Mouse (Mus musculus) T-cell, adult 2 months (primary cell): Measurements from ENCODE around the gene Rabgap1l.
"Not testable (repeated sequence)": the region's sequence is repeated elsewhere in the genome, so short reads cannot be mapped to it uniquely, and the experiment has no call there.

Experiments
- DNase-seq: peaks from one replicate; pipeline ENCODE4 v3.0.0; 2022; ENCODE audit warnings: low spot score

Rabgap1l gene

DNA sequence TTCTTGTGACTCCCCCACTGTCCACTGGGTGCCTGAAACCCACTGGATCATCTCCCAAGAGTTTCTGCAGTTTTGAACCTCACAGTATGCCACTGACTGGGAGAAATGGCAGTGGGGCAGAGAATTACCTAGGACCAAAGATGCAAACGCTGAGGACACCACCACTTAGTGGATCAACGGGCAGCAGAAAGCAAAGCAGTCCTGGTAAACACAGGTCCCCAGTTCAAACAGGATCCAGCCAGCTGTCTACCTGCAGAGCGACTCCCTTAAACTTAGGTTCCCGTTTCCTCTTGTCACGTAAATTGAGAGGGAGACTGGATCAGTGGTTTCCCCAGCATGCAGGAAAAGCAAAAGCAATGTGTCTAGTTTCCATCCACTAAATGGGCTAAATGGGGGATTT is 483.1 kb downstream of the Rabgap1l start:
- DNase-seq, result no peak

DNA sequence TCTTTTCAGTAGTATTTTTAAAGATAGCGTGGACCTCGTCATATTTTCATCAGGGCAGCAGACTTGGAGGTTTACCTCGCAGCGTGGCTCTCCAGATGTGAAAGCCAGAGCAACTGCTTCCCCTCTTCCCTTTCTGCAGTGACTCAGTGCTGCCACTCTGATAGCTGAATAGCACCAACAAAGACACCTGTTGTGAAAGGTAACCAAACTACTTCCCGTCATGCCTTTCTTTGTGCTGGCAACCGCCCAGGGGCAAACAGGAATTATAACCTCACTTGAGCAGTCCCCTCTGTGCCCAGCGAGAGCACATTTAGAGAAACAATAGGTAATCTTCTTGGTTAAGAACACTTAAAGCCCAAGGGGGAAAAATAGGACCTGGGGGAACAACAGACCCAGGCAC is 484.0 kb downstream of the Rabgap1l start:
- peak; percentile 74 for DNase-seq

DNA sequence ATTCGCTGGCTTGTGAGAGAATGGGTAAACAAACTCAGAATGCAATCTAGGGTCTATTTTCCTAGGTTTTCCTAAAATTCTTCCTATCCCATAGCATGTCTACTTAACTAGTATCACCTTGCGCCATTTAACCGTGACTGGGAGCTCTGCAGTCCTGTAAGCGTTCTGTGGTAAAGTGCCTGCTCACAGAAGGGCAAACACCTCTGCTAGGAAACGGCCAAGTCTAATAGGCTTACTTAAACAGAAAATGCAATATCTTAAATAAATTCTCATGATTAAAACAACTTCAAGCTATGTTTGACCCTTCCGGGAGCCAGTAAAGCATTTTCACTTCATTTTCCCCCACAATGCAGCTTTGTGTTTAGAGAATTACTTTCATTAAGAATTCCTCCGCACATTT is 484.5 kb downstream of the Rabgap1l start:
- no peak for DNase-seq

DNA sequence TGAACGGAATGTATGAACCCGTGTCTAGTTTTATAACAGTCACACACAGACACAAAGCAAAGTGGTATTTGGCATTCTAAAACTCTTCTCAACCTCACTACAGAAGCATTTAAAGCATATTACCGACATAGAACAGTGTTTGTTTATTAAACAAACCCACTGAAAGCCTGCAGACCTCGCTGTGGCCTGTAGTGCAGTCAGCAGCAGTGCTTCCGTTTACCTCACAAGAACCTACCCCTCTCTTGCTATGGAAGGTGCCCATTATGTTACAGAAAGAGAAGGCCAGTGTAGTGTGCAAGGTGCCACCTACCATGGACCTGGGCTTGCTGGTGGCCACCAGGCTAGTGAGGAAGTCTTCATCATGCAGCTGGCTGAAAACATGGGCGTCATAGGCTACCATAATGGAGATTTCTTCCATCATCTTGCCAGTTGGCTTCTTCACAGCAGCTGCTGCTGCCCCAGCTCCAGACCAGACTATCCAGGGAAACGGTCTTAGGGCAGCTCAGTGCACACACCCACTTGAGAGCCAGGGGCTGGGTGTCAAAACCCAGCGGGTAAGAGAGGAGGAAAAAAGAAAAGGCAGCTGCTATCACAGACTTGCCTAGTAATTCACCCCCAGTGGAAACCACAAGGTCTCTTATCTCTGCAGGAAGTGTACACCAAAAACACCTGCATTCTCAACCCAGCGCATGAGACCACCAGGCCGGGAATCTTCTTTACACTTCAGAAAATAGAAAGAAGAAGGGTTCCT is 486.0 kb downstream of the Rabgap1l start:
- peak; percentile 67 for DNase-seq

DNA sequence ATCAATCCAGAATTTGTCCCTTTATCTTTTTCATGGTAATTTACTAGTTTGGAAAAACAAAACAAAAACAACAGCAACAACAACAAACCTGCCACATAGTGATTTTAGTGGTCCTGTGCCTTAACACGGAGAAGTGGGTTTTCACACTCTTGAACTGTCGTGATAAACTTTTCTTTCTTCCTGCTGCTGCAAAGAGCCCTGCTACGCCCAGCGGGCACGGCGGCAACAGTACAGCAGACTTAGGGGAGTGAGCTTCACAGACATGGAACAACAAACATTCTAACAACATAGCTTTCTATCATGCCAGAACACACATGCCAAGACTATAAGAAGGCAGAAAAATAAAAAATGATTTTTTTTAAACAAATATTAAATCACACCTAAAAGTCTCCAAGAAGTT is 486.7 kb downstream of the Rabgap1l start:
- DNase-seq, result peak; percentile 44

- no peak for DNase-seq
Observed at GRCm38 (mm10) chr1:160305826-160306225, 487.2 kb downstream of the Rabgap1l start.

DNA sequence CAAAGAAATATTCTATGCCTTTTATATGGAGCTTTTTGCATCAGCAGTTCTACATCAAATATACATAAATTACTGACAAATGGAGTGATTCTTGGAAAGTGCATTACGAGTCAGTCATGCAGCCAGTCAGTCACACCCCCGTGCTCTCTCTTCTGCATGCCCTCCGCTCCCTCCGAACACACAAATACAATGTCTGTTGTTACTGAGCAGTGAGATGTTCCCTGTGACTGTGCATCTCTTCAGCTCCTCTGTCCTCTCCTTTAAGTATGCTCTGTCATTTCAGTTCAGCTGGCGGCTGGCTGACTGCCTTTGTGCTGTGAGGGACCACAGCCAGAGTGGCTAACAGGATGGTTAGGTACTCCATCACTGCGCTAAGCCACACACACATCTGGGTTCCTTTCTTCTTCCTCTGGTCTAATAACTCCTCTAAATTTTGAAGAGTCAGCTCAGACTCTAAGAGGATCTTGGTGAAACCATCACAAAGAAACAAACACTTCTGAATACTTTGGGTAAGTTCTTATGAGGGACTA is 488.0 kb downstream of the Rabgap1l start:
- DNase-seq, result no peak

DNA sequence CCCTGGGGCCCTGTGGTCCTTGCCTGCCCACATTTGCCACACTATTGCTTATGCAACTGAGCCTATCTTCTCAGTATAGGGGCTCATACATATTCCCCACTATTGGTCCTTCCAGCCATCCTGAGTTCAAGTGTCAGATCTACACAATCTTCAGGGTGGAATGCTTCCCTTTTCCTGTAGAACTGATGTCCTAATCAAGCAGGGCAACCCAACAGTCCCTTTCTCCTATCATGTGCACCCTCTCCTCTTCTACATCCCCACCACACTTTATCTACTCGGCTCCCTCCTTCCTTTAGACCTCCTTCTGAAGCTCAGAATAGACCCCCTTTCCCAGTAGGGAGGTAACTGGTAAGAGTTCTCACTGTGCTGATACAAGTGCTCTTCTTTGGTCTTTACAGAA is 490.7 kb downstream of the Rabgap1l start:
- no peak for DNase-seq

DNA sequence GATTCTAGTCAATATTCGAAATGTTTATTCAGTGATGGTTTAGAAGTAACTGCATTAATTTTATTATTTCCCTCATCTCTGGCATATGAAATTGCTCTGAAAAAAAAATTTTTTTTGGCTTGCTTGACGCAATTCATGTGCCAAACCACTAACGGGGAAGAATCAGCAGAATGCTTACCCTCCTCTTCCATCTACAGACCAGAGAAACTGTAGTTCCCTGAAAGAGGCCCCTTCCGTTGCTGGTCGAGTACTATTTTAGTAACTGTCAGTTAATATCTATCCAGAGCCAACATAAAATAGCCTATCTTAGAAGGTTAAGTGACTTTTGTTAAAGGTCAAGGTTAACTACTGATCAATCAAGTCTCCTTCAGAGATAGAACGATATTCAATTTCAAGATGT is 491.9 kb downstream of the Rabgap1l start:
- no peak for DNase-seq

DNA sequence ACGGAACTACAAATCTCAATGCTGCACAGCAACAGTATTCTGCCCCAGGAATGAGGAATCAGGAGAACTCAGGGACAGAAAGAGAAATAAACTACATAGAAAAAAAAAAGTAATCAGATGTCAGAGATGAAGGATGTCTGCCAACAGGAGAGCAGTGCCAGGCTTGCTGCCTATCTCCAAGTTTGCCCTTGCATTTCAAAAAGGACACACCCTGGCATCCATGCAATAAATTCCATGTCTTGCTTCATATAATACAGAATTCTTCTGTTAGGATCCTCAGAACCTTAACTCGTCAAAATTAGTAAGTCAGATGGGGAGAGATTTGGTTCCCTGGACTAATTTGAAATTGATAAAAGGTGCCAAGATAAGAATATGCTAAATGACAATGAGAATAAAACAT is 492.3 kb downstream of the Rabgap1l start:
- DNase-seq, result no peak

DNA sequence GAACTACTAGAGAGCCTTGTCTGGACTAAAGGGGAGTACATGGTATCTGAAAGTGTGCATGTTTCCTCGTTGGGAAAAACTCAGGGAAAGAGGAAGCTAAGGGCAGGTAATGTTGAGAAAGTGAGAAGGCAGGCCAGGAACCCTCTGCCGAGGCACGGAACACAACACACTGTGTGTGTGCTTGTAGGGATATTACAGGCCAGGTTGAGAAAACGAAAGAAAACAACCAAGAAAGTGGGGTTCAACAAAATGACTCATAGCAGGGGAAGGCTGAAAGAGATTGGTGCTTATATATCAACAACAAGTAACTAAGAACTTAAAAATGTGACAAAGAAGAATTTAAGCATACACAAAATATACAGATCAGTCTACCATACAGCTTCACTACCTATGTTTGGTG is 493.0 kb downstream of the Rabgap1l start:
- DNase-seq, result no peak

GRCm38 (mm10) chr1:160298893-160299292 is 494.1 kb downstream of the Rabgap1l start:
- no peak for DNase-seq

DNA sequence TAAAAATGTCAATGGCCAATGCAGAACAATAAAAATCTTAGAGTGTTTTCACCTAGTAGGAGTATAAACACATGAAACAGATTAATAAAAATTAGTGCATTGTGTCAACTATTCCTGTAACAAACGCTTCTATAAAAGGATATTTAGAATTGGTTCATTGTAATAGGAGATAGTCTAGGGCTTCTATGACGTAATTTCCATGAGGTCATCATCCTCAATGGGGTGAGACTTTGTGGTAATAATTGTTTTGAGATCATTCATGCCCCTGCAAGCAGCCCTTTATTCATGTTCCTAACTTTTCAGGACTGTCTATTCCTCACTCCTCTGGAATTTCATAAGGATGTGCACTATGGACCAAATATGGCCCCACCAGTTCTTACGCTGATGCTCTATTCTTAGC is 495.3 kb downstream of the Rabgap1l start:
- no peak for DNase-seq

- DNase-seq, result no peak
Observed at GRCm38 (mm10) chr1:160295323-160295722, 497.7 kb downstream of the Rabgap1l start.

DNA sequence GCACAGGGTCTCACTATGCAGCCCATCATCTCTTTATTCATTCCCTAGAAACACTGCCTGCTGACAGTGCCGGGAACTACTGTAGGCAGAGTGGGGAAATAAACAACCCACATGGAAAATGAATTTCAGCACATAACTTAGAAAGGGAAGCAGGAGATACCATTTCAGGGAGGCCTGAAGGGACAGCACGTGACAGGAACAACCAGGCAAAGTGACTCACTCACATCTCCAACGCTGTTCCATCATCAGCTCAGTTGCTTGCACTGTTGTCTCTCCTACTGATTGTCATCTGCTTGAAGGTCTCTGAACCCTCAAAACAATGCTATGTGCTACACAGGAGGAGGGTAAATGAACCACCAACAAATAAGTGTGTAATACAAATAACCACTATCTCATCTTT is 499.5 kb downstream of the Rabgap1l start:
- no peak for DNase-seq

DNA sequence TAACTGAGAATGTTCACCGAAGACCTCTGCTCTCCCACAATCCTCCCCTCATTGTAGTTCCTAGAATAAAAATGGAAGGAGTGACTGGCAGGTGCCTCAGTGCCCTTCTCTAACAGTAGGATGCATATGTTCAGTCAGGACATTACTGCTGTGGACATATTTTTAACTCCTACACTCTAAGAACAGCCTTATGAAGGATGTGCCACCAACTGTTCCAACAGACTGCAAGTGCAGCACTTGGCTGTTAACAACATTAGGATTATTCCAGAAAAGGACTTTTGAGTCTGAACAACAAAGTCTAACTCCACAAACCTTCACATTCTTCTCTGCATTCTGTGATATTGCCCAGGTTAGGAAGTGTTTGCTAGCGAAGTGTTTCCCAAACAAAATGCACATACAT is 501.0 kb downstream of the Rabgap1l start:
- DNase-seq, result no peak

DNA sequence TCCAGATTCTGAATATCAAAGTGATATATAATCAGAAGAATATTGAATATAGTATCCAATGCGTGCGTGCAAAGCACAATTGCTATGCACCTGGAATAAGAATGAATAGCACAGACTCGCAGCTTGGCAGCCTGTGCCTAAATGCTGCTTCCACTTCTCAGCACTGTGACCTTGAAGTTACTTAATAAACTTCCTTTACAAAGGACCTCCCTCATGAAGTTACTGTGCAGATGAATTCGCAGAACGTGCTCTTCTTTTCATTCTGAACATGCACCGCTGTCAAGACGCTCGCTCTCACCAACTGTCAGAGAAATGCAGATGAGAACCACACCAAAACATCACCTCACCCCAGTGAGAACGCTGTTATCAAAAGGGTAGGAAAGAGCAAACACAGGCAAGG is 502.8 kb downstream of the Rabgap1l start:
- peak; percentile 6 for DNase-seq

DNA sequence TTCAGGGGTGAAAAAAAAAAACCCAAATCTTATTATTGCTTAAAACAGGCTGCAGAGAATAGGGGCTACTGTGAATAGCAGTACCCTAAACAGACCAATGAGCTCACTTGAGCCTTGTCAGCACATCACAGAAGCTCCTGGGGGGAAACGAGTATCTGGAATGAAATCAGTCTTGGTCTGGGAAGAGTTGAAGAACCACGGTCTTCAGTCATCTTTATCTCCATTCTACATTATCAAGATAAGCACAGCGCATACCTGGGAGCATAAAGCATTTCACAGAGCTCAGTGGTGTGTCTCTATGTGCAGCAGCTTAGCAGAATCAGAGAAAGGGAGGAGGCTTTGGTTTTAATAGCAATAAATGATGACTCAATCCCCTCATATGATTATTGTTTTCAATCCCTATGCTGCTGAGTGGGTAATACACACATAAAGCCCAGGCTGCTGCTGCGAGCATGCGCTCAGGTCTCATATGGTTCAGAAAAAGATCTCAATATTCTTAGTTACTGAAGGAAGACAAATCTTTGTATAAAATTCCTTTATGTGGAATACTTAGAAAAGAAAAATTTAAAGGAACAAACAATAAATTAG is 505.9 kb downstream of the Rabgap1l start:
- DNase-seq, result no peak

DNA sequence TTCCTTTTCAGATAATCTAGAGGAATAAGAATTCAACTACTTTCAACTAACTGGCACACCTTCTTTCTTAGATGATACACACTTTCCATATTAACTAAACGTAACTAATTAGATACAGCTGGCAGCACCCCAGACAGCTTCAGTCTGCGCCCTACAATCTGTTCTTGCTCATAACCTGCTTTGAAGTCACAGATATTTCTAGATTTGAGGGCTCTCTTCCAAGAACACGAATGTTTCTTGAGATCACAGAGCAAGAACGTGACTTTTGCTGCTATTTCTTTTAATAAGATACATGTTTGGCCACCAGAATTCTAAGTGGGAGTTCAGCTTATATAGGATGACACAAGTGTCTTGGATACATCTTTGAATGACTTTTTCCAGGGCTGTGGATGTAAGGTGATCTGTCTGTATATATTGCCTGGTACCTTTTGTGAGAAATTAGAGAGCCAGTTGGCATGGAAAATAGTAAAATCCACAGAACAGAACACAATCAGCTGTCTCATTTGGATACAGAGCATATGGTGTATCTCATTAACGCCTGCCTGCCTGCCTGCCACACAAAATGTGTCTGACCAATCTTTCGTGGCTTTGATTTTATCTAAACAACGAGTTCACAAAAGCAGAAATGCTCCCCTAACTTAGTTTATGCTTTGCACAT is 506.5 kb downstream of the Rabgap1l start:
- DNase-seq, result no peak

- DNase-seq, result no peak
Observed at GRCm38 (mm10) chr1:160284241-160284640, 508.8 kb downstream of the Rabgap1l start.

GRCm38 (mm10) chr1:160282166-160282874 is 510.7 kb downstream of the Rabgap1l start:
- DNase-seq, result not testable (repeated sequence)

DNA sequence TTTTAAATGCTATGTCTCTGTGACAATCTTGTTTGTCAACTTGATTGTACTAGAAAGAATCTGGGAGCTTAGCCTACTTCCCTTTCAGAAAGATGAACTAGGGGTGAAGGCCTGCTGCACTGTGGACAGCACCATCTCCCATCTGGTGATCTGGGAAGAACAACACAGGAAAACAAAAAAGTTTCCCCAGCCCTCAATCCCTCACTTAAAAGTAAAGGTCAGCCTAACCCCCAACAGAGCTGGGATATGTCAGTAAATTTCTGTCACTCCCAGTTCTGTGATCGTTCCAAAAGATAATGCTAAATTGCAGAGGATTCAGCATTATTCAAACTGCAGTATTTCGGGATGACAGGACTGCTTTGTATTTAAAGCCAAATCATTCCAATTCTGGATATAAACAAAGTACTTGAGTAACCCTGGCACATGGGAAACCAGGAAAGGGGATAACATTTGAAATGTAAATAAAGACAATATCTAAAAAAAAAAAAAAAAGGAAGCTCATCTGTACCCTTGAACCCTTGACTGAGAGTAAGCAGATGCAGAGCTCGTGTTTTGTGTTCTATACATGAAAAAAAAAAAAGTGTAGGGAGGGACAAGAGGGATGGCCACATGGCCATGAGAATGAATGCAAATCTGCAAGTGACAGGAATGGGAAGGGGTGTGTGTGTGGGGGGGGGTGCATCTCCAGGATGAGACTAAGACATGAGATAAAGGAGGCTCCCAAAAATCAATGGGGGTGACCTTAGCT is 511.5 kb downstream of the Rabgap1l start:
- DNase-seq, result no peak
